Mouse (Mus musculus): Measurements from ENCODE around the gene Adamts17. TPM values are rescaled to one million over a fixed set of nuclear protein-coding genes. Genes with fewer than 3 reads are reported as not detected.

Adamts17 gene
- total and polyA plus RNA-seq, 3 experiments = not detected

Other genes with a start within 250 kb of the Adamts17 start
- gene Asb7, start 150.1 kb upstream of the Adamts17 start, total RNA-seq (2012; rRNA removed) = 6.5 and 6.6 TPM in 2 replicates
- gene Asb7, start 150.1 kb upstream of the Adamts17 start, total RNA-seq (2014; rRNA removed) = 6.2 and 6.7 TPM in 2 replicates
- 5.5 and 5.6 TPM in 2 replicates for gene Asb7, start 150.1 kb upstream of the Adamts17 start, polyA plus RNA-seq (2012; ENCODE audit: insufficient read length, low read depth)
- 7.8 and 8.3 TPM in 2 replicates for gene Lins1, start 149.8 kb upstream of the Adamts17 start, total RNA-seq (2012; rRNA removed)
- gene Lins1, start 149.8 kb upstream of the Adamts17 start, total RNA-seq (2014; rRNA removed) = 9.6 and 9.8 TPM in 2 replicates
- gene Lins1, start 149.8 kb upstream of the Adamts17 start, polyA plus RNA-seq (2012; ENCODE audit: insufficient read length, low read depth) = 12.3 and 15.9 TPM in 2 replicates
- 0.08 and 0.13 TPM in 2 replicates for gene Cers3, start 96.2 kb upstream of the Adamts17 start, total RNA-seq (2012; rRNA removed)
- gene Cers3, start 96.2 kb upstream of the Adamts17 start, total RNA-seq (2014; rRNA removed) = 0.08 and 0.19 TPM in 2 replicates
- 0.23 TPM in 1 of 2 replicates, not detected in the other for gene Cers3, start 96.2 kb upstream of the Adamts17 start, polyA plus RNA-seq (2012; ENCODE audit: insufficient read length, low read depth)